Mouse (Mus musculus) lung, adult 2 months (tissue): Measurements from ENCODE around the gene Aspm. TPM values are rescaled to one million over a fixed set of nuclear protein-coding genes. Genes with fewer than 3 reads are reported as not detected.

Source experiments
- DNase-seq: peaks from one replicate; pipeline ENCODE4 v3.0.0; 2022
- H3K4me1 ChIP-seq: fragments of 200-500 bp; 2 replicates; pipeline ENCODE4 v1.6.1; 2011; ENCODE audit warnings: low read length; ENCODE audit not compliant: control insufficient read depth, insufficient read depth
- H3K4me3 ChIP-seq: fragments of 200-500 bp; replicated peaks from 2 replicates; pipeline ENCODE3; 2011; ENCODE audit warnings: low read depth, mild to moderate bottlenecking, control low read depth, low read length; ENCODE audit errors: extremely low read depth
- CTCF ChIP-seq: fragments of 200-500 bp; IDR thresholded peaks from 2 replicates; pipeline ENCODE4 v1.5.1; 2011; ENCODE audit warnings: mild to moderate bottlenecking, low read length, control low read depth; ENCODE audit not compliant: insufficient read depth
- POLR2A ChIP-seq: fragments of 200-500 bp; IDR thresholded peaks from 2 replicates; pipeline ENCODE4 v1.6.1; 2011; ENCODE audit warnings: low read depth, mild to moderate bottlenecking, control low read depth, low read length, borderline replicate concordance; ENCODE audit errors: extremely low read depth
- WGBS: fragments of 180-500 bp; shearing (Covaris S2); methylation state at CpG from one replicate; pipeline ENCODE4 v1.1.7; 2018; 5-methylcytosine and 5-hydroxymethylcytosine counted together
- polyA plus RNA-seq: library from polyadenylated mRNA; depleted of rRNA; stranded (reverse); fragments of >200 nt; gene quantifications from 2 replicates; pipeline ENCODE4 v1.2.3, GENCODE M21; 2012; rRNA removed

Aspm gene
- polyA plus RNA-seq, 1 experiment = 0.24 TPM

DNA sequence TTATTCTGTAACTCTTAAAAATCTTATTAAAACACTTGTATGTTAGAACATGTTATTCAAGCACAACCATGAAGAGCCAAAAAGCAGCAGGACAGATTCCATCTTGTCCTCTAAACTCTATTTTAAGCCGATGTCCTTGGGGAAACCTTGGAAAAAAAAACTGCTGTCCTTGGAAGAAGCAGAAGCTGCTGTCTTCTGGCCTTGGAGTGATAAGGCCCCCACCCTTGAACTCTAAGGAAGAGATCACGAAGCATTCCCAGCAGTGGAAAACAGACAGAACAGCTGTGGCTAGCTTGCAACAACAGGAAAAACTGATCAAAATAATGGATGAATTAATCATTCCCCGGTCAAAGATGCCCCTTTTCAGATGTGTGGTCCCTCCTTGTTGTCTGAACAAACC, 41.6 kb downstream of the Aspm start:
- Histone ChIP-seq H3K4me1 (no peaks in the 10 kb centered on the region), H3K4me3 (no peak overlapping the region)
- no peak for DNase-seq
- WGBS = 72% methylated on average over 3 of the region's 3 CpGs
- TF ChIP-seq CTCF (no peak), POLR2A (no peak)

DNA sequence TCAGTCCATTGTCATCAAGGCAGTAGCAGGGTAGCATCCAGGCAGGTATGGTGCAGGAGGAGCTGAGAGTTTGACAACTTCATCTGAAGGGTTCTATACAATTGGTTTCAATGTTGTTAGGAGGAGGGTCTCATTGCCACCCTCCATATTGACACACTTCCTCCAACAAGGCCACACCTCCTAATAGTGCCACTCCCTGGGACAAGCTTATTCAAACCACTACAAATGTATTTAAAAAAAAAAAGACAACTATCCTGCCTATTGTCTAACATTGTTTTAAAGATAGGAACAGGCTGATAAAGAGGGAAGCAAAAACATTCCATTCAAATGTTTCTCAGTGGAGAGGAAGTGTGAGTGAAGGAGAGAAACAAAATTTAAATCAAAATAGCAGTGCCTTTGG, 45.2 kb downstream of the Aspm start:
- H3K4me3 ChIP-seq = no peak overlapping the region
- H3K4me1 ChIP-seq = no peaks in the 10 kb centered on the region
- no peak for DNase-seq
- TF ChIP-seq CTCF = no peak
- TF ChIP-seq POLR2A = no peak

DNA sequence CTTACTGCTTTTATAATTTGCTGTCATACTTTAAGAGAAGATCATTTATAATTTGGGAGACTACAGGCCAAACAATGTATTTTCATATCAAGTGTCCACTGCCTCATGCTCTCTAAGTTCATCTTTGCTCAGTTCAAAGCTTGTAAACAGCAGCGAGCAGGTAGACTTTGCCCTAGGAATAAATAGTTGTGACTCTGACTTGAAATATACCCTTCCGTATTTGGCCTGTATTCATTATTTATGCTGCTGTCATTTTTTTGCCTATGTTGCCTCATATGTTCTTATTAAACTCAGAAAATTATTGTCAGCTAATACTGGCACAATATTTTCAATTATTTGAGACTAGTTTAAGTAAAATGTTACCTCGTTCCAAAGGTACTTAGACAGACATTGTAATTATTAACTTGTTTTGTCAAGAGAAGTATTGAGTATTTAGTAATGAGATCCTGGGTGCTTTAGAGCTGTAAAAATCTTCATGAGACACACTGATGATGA, 46.7 kb downstream of the Aspm start, which contains the start of gene F13b:
Gene F13b, plus strand, starts transcription at position 445 of the 495 bp plus-strand sequence.
- DNase-seq = no peak
- Histone ChIP-seq H3K4me3 (no peak within 1 kb of the TSS), H3K4me1 (no peaks in the 10 kb centered on the region)
- WGBS = 82% methylated on average over 3 of the region's 3 CpGs
- TF ChIP-seq CTCF (no peak), POLR2A (no peak)

DNA sequence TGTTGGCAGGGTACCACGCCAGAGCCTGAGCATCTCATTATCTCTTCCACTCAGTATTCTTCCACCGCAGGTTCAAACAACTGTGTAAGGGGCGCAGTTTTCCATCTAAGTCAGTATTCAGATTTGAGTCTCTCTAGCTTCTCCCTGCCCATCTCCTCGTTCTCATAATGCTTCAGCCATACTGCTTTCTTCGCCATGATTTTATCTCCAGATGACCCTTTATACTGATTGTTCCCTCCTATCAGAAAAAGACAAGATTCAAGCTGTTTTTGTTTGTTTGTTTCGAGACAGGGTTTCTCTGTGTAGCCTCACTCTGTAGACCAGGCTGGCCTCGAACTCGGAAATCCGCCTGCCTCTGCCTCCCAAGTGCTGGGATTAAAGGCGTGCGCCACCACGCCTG, 60.0 kb downstream of the Aspm start:
- TF ChIP-seq CTCF (no peak), POLR2A (no peak)

More for the DNA sequence above, 60.0 kb downstream of the Aspm start:
- no peak for DNase-seq
- no peaks in the 10 kb centered on the region for H3K4me1 ChIP-seq
- WGBS = 86% methylated on average over 12 of the region's 12 CpGs
- H3K4me3 ChIP-seq = no peak overlapping the region

Other genes starting within 250 kb of the Aspm start
- 0.23 and 0.32 TPM in 2 replicates for gene Crb1, start 77.7 kb upstream of the Aspm start, polyA plus RNA-seq
- 2.7 and 4.0 TPM in 2 replicates for gene Zbtb41, start 32.5 kb upstream of the Aspm start, polyA plus RNA-seq
- not detected in 2 replicates for gene F13b, start 46.9 kb downstream of the Aspm start, polyA plus RNA-seq
- not detected in 2 replicates for gene Cfhr1, start 105.5 kb downstream of the Aspm start, polyA plus RNA-seq